Mouse (Mus musculus) layer of hippocampus, adult 11-12 months (tissue): ENCODE results near the gene Pgm2l1.
"Not testable (repeated sequence)": the region's sequence is repeated elsewhere in the genome, so short reads cannot be mapped to it uniquely, and the experiment has no call there.

Experiments
- DNase-seq: peaks from one replicate; pipeline ENCODE4 v3.0.0; 2022; ENCODE audit warnings: low spot score

Gene Pgm2l1

DNA sequence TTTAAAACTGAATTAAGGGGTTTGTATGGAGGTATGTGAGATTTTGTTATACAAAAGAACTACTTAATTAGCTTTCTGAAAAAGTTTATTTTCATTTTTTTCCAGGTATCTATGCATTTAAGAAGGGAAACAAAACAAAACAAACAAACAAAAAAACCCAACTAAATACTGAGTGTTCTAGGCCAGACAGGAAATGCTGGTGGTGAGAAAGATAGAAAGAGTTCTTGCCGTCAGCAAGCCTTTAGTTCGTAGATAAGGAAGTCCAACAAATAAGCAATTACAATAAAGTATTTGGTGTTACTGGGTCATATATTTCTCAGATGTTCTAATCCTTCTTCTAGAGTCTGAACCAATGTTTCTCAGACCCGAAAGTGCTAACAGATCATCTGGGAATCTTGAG is 1.8 kb downstream of the Pgm2l1 start:
- DNase-seq, result no peak

DNA sequence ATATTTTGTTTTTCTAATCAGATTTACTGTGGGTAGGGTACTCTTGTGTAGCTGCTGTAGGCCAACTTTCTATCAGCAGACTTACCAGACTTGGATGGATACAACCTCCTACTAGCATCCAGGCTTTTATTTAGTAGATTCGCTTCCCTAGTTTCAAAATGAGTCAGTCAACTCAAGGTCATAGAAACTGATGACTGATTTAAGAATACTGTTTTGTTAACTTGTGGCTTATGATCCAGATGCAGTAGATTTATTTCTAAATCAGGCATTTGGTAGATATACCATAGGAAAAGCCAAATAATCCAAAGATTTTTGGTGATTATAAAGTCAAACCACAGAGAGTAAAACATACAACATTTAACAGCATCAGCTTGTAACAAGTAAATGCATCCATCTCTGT is 3.5 kb downstream of the Pgm2l1 start:
- no peak for DNase-seq

DNA sequence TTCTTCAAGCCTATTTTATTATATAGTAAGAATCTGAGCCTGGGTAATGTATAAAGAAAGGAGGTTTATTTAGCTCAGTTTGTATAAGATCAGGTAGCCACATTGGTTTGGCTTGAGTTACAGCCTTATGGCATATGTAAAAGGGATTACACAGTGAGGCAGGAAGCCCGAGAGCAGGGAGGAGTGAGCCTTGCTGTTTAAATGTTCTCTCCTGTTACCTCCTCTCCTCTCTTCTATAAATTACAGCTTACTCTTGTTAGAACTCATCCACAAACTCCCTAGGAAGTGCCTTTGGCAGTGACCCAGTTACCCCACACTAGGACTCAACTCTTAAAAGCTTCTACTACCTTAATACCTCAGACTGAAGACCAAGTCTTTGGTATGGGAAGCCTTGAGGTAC is 4.5 kb downstream of the Pgm2l1 start:
- DNase-seq, result no peak

- no peak for DNase-seq
Observed at GRCm38 (mm10) chr7:100233681-100234080, 6.5 kb downstream of the Pgm2l1 start.

DNA sequence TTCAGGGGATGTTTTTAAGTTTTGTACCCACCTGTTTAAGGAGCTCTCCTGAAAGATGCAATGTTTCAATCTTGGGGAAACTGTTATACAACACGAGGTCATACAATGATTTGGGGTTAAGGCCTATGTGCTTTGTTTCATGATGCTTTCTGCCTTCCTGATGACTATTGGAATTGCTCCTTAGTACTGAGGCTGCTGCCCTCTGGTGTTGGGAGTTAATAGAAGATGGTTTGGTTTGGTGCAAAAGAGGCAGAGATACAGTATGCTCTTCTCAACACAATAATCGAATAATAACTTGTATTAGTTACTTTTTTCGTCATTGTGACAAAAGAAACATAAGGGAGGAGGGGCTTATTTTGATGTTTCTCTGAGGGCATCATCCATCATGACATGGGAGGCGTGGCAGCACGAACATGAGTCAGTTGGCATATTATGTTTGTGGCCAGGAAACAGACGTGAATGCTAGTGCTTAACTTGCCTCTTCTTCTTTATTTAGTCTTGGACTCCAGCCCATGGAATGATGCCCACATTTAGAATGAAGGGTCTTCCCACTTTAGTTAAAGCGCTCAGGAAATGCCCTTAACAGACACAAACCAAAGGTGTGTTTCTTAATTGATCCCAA is 7.2 kb downstream of the Pgm2l1 start:
- DNase-seq, result peak; percentile 54

DNA sequence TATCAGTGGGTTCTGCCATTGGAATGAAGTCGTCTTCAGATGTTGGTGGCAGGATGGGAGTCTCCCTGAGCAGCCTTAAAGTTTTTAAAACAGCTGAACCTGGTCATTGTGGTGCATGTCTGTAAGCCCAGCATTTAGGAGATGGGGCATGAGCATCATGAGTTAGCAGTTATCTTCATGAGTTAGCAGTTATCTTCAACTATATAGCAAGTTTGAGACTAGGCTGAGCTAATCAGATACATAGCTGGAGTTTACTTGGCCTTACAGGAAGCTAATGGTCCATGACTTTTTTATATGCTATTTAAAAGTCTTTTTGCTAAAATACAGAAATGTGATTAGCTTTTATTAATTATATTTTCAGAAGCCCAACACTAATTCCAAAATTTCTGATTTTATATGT is 11.1 kb downstream of the Pgm2l1 start:
- no peak for DNase-seq

GRCm38 (mm10) chr7:100240601-100241000 is 13.4 kb downstream of the Pgm2l1 start:
- DNase-seq, result peak; percentile 55

DNA sequence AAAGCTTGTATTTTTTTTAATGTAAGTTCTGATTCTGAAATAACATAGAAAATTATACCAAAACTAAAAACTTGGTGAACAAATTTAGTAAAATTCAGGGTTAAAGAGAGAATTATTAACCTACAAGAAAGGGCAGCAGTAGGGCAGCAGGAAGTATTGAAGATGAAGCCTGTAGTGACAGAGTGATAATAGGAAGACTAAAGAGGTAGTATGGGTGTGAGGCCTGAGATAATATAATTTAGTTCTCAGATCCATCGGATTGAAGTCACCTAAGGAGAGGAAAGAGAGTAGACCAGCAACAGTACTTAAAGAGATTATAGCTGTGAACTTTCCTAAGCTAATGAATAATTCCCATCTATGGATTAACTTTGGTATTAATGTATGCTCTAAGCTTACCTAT is 15.8 kb downstream of the Pgm2l1 start:
- DNase-seq, result no peak

GRCm38 (mm10) chr7:100244225-100244624 is 17.0 kb downstream of the Pgm2l1 start:
- DNase-seq, result no peak

DNA sequence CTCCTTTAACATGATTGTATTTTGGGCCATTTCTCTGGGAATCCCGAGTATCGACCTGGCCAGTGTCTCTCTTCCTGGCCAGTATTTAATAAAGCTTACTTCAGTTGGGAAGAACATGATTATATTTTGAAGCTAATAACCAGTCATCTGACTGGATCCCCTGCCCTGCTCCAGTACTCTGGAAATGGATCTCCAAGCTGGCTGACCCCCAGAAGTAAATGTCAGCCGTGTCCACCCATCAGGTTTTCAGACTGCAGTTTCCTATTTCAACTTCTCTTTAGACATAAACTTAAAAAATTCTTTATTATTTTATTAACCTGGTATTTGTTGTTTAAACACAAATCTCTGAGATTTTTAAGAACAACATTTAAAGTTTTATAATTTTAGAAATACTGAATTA is 18.0 kb downstream of the Pgm2l1 start:
- no peak for DNase-seq

DNA sequence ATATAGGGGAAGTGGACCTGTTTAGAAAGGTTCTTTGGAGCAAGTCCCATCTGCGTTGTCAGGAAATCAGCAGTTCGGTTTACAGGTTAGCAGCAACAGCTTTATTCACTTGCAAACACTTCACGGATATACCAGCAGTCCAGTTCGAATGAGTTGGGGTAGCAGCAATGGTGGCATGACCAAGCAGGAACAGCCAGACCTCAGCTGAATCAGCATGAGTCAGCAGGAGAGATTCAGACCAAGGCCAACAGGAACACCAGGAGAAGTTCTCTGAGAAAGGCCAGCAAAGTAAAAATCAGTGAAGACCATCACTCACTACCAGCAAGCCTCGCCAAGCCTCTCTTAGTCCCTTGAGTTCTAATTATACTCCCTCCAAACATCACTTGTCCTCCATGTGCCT is 23.5 kb downstream of the Pgm2l1 start:
- DNase-seq, result no peak

GRCm38 (mm10) chr7:100262350-100262749 is 35.2 kb downstream of the Pgm2l1 start:
- no peak for DNase-seq

- DNase-seq, result not testable (repeated sequence)
Observed at GRCm38 (mm10) chr7:100264934-100265333, 37.7 kb downstream of the Pgm2l1 start.

- DNase-seq, result no peak
Observed at GRCm38 (mm10) chr7:100272369-100272768, 45.2 kb downstream of the Pgm2l1 start.

DNA sequence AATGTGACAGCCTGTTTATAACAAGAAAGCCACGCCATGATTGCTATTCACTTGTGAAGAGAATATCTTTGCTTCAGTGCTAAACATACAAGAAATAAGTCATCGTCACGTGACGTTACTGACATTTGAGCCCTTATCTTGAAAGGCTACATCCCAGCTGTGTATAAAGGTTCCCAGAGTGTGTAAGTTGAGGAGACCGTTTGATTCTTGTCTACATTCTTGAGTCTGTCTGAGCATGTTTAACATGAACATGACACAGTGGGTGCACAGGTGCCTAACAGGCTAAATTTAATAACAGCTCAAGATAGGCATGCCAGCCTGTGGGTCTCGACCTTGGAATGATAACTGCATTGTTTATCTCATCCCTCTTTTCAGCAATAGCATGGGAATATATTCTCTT is 47.3 kb downstream of the Pgm2l1 start:
- DNase-seq, result no peak

DNA sequence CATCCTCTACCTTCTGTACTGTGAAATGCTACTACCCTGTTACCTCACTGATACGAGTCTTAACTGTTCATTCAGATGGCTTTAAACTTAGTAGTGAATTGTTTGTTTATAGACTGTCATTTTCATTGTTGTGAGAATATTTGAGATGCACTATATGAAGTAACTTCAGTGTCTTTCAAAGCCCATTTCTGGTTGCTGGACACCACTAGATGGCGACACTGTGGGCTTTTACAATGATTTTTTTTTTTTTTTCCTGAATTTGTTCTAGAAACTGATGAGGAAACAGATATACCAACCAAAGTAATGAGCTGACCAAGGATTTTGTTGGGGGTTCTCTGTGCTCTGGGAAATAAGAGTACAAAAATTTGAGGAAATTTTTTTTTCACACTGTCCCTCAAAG is 49.2 kb downstream of the Pgm2l1 start:
- no peak for DNase-seq

GRCm38 (mm10) chr7:100279803-100280202 is 52.6 kb downstream of the Pgm2l1 start:
- peak; percentile 39 for DNase-seq

GRCm38 (mm10) chr7:100281596-100281995 is 54.4 kb downstream of the Pgm2l1 start:
- no peak for DNase-seq

DNA sequence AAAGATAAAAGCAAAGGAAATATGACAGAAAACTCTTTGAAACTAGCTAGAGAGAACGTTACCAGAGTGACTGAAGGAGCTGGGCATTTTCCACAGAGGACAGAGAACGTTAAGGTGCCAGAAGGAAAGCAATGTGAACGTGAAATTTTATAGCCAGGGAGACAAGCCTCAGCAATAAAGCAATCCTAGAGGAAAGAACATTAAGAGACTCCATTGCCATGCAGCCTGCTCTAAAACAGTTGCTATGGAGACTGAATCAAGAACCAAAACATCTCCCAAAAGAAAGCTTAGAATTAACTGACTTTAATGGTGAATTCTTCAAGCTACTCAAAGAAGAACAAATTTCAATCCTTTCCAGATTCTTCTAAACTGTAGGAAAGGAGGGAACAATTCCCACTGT is 56.1 kb downstream of the Pgm2l1 start:
- DNase-seq, result no peak

DNA sequence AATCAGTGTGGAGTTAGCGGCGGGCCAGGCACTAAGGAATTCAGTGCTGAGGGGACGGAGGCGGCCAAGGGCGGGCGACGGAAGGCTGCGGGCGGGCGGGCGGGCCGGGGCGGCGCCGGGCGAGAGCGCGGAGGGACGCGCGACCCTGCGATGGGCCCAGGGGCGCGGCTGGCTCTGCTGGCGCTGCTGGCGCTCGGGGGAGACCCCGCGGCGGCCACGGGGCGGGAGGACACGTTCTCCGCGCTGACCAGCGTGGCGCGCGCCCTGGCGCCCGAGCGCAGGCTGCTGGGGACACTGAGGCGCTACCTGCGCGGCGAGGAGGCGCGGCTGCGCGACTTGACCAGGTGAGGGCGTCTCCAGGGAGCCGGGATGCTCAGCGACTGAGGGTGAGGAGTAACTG is 58.2 kb downstream of the Pgm2l1 start, which contains the start of gene P4ha3:
TSS of gene P4ha3 (plus strand) at position 138 of the 400 bp plus-strand sequence.
- no peak for DNase-seq

DNA sequence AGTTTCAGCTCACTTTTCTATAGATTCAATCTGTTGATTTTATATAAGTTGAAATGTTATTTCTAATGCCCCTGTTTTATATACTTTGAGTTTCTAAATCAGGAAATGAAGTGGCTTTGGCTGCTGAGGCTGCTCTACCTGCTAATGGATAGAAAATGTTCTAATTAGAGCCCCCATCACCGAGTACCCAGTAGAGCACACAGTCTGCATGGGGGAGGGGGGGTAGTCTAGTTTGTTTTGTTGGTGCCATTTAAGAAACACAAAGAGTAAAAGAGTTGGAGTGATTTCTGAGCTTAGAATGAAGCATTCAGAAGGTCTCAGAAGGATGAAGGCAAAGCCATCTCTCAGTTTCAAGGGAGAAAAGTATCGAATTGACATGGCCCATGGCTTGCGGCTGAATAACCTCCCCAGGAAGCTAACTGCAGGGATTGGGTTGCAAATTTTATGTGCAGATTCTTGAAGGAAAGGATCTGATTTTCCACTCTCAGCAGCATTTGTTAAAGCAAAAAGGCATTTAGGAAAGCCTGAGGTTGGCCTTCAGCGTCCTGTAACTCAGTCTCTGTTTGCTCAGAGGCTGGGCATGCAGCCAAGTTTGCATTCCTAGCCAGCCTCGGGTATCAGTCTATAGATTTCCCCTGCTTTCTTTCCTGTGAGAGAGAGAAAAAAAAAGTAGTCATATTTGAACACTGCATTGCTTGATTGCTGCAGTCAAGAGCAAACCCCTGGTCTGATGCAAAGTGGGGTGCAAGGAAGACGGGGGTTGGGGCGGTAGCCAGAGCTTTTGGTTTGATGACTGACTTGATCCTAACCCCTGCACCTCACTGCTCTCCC is 60.8 kb downstream of the Pgm2l1 start:
- DNase-seq, result no peak

- DNase-seq, result no peak
Observed at GRCm38 (mm10) chr7:100288622-100289021, 61.4 kb downstream of the Pgm2l1 start.

DNA sequence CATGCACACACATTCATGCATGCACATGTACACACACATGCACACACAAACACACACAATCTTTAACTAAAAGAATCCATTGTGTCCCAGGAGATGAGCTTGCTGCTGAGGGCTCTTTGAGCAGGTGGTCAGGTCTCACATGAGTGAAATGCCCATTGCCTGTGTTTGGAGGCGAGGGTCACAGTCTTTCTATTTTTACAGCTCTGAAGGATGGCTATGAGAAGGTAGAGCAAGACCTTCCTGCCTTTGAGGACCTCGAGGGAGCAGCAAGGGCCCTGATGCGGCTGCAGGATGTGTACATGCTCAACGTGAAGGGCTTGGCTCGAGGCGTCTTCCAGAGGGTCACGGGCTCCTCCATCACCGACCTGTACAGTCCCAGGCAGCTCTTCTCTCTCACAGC is 66.4 kb downstream of the Pgm2l1 start:
- DNase-seq, result no peak

GRCm38 (mm10) chr7:100295745-100296144 is 68.6 kb downstream of the Pgm2l1 start:
- no peak for DNase-seq
